Mouse (Mus musculus) brain, adult 10 weeks (tissue): ENCODE measurements around the gene Olfr183. TPM values are rescaled to one million over a fixed set of nuclear protein-coding genes. Genes with fewer than 3 reads are reported as not detected.

ENCODE experiments used
- polyA plus RNA-seq: library from polyadenylated mRNA; stranded (reverse); fragments of 350-450 nt; fragmentation: Illumina TruSeq; extraction: RNeasy Lipid Tissue Mini Kit (QIAGEN cat#74804); gene quantifications from one replicate; pipeline ENCODE4 v1.2.3, GENCODE M21; 2015; ENCODE audit warnings: low read depth, low replicate concordance

Olfr183 gene
- not detected for polyA plus RNA-seq

GRCm38 (mm10) chr16:58995057-58995456 is at the start of gene Olfr183:
Gene Olfr183, plus strand, starts transcription at chr16:58995357.

GRCm38 (mm10) chr16:59030191-59030590 is 35.0 kb downstream of the Olfr183 start, which contains the start of gene Olfr186:
Gene Olfr186, minus strand, starts transcription at chr16:59030291.

GRCm38 (mm10) chr16:59039710-59040109 is 44.6 kb downstream of the Olfr183 start, which contains the start of gene Olfr187:
Gene Olfr187, minus strand, starts transcription at chr16:59039767.

Other genes starting within 250 kb of the Olfr183 start
- gene Olfr172, start 232.2 kb upstream of the Olfr183 start, polyA plus RNA-seq, result not detected
- gene Olfr173, start 195.1 kb upstream of the Olfr183 start, polyA plus RNA-seq, result not detected
- gene Olfr175-ps1, start 168.6 kb upstream of the Olfr183 start, polyA plus RNA-seq, result not detected
- gene Olfr177, start 120.6 kb upstream of the Olfr183 start, polyA plus RNA-seq, result not detected
- not detected for gene Olfr178, start 103.3 kb upstream of the Olfr183 start, polyA plus RNA-seq
- gene Olfr181, start 66.6 kb upstream of the Olfr183 start, polyA plus RNA-seq, result not detected
- gene Olfr180, start 66.0 kb upstream of the Olfr183 start, polyA plus RNA-seq, result not detected
- not detected for gene Olfr186, start 34.9 kb downstream of the Olfr183 start, polyA plus RNA-seq
- gene Olfr187, start 44.4 kb downstream of the Olfr183 start, polyA plus RNA-seq, result not detected
- gene Olfr190, start 82.6 kb downstream of the Olfr183 start, polyA plus RNA-seq, result not detected
- gene Olfr191, start 94.5 kb downstream of the Olfr183 start, polyA plus RNA-seq, result not detected
- gene Olfr193, start 116.5 kb downstream of the Olfr183 start, polyA plus RNA-seq, result not detected
- not detected for gene Olfr194, start 125.7 kb downstream of the Olfr183 start, polyA plus RNA-seq
- not detected for gene Olfr195, start 151.7 kb downstream of the Olfr183 start, polyA plus RNA-seq
- gene Olfr196, start 175.1 kb downstream of the Olfr183 start, polyA plus RNA-seq, result not detected
- not detected for gene Olfr198, start 208.2 kb downstream of the Olfr183 start, polyA plus RNA-seq
- gene Olfr199, start 224.4 kb downstream of the Olfr183 start, polyA plus RNA-seq, result not detected